Mouse (Mus musculus): Measurements from ENCODE around the gene Gm21518. TPM values are rescaled to one million over a fixed set of nuclear protein-coding genes. Genes with fewer than 3 reads are reported as not detected.
"Not testable (repeated sequence)": the region's sequence is repeated elsewhere in the genome, so short reads cannot be mapped to it uniquely, and the experiment has no call there.

Gene Gm21518
- total RNA-seq (2014; rRNA removed) (not detected in 2 replicates), polyA plus RNA-seq (2015; fragmentation: Nextera tagmentation; extraction: Ambion mirVana) (not detected in 2 replicates)

DNA sequence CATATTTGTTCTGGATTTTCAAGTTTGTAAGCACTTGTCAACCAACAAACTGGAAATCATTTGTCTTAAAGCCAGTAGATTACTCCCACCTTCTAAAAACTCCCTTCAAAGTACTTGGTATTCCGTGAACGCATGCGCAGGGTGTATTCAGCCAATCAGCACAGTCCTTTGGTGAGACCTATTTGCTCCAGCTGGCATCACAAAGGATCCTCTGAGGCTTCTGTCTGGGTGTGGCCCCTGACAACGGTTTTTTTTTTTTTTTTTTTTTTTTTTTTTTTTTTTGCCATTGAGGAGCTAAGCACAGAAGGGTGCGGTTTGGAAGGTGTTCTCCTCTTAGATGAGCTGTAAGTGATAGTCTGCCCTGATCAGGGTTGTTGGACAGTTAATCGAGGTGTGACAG lies at the start of gene Gm21518:
Gene Gm21518 (plus strand): TSS at position 301 of the 400 bp plus-strand sequence.
- ATAC-seq; H3K9me3 ChIP-seq (ENCODE audit: low read length); H3K4me2 ChIP-seq (ENCODE audit: low read depth, low read length); H3K27me3 ChIP-seq (ENCODE audit: insufficient read depth, low read length); H3K4me1 ChIP-seq (ENCODE audit: insufficient read depth, low read length); H3K4me3 ChIP-seq (ENCODE audit: low read length); DNase-seq (ENCODE audit: low spot score); H3K36me3 ChIP-seq (ENCODE audit: insufficient read depth, low read length); H3K9ac ChIP-seq (replicated peaks; ENCODE audit: low read length); H3K27ac ChIP-seq: not testable (repeated sequence)
- WGBS: no CpG with 5 or more reads among the region's 6 CpGs

Data from hindbrain, postnatal 0 days (tissue).